Mouse (Mus musculus) kidney, postnatal 0 days (tissue): ENCODE data around the gene Defb36. TPM values are rescaled to one million over a fixed set of nuclear protein-coding genes. Genes with fewer than 3 reads are reported as not detected.

ENCODE experiments used
- ATAC-seq: fragments of 200-750 bp; cut with Nextera tagmentation; replicated peaks from 2 replicates; pipeline ENCODE4 v1.8.0; 2017; ENCODE audit warnings: low read depth, moderate number of reproducible peaks, moderate TSS enrichment, moderate library complexity; ENCODE audit not compliant: low FRiP score
- DNase-seq: peaks from one replicate; pipeline ENCODE4 v3.0.0-alpha.2; 2016; ENCODE audit warnings: low spot score
- H3K27ac ChIP-seq: fragments of 300-500 bp; sonication (generic); 2 replicates; pipeline ENCODE4 v1.5.1; 2014; ENCODE audit warnings: mild to moderate bottlenecking
- H3K27me3 ChIP-seq: fragments of 300-500 bp; sonication (generic); 2 replicates; pipeline ENCODE4 v1.6.1; 2014; ENCODE audit warnings: low read length, mixed read lengths; ENCODE audit not compliant: insufficient read depth
- H3K36me3 ChIP-seq: fragments of 300-500 bp; sonication (generic); 2 replicates; pipeline ENCODE4 v1.6.1; 2014; ENCODE audit warnings: low read length, mixed read lengths; ENCODE audit not compliant: insufficient read depth
- H3K4me1 ChIP-seq: fragments of 300-500 bp; sonication (generic); replicated peaks from 2 replicates; pipeline ENCODE4 v1.6.1; 2014; ENCODE audit warnings: antibody characterized with exemption, low read length, mixed read lengths; ENCODE audit not compliant: insufficient read depth
- H3K4me2 ChIP-seq: fragments of 300-500 bp; sonication (generic); 2 replicates; pipeline ENCODE4 v1.6.1; 2014; ENCODE audit warnings: mild to moderate bottlenecking, low read length, moderate library complexity, mixed read lengths
- H3K4me3 ChIP-seq: fragments of 300-500 bp; sonication (generic); replicated peaks from 2 replicates; pipeline ENCODE4 v1.5.1; 2014; ENCODE audit warnings: low read depth, low read length
- H3K9ac ChIP-seq: fragments of 300-500 bp; sonication (generic); 2 replicates; pipeline ENCODE4 v1.6.1; 2014; ENCODE audit warnings: low read depth, low read length
- H3K9me3 ChIP-seq: fragments of 300-500 bp; sonication (generic); replicated peaks from 2 replicates; pipeline ENCODE4 v1.6.1; 2016; ENCODE audit warnings: low read length, inconsistent platforms, mixed read lengths
- CTCF ChIP-seq: IDR thresholded peaks from 2 replicates; pipeline ENCODE4 v1.5.1; 2016; ENCODE audit warnings: antibody characterized with exemption, low read depth, mild to moderate bottlenecking, moderate library complexity
- WGBS: fragments of 180-500 bp; shearing (Covaris S2); extraction: QIAGEN DNeasy Blood & Tissue Kit; methylation state at CpG from one replicate; pipeline ENCODE4 v1.1.7; 2014; 5-methylcytosine and 5-hydroxymethylcytosine counted together
- polyA plus RNA-seq: library from polyadenylated mRNA; unstranded; fragments of >200 nt; fragmentation: Nextera tagmentation; extraction: Ambion mirVana; gene quantifications from 2 replicates; pipeline ENCODE4 v1.2.1, GENCODE M21; 2015

Gene Defb36
- polyA plus RNA-seq, 1 experiment from 2014 or later: 3.6 TPM

- H3K27me3 ChIP-seq: no peaks in the 10 kb centered on the region
- peaks cover 32% of the 10 kb centered on the region for H3K4me1 ChIP-seq
- TF ChIP-seq CTCF: no peak
- WGBS: 81% methylated on average over 29 of the region's 29 CpGs
- H3K9ac ChIP-seq: no peak overlapping the region
- H3K9me3 ChIP-seq: no peaks in the 10 kb centered on the region
- H3K27ac ChIP-seq: peak overlapping the region; percentile 39; the same call in 1 of the 2 replicates
- no peak for ATAC-seq
- H3K4me2 ChIP-seq: no peak overlapping the region
- no peak for DNase-seq
- no peak overlapping the region for H3K4me3 ChIP-seq
- peaks cover 12% of the 10 kb centered on the region; the same call in 1 of the 2 replicates for H3K36me3 ChIP-seq
Measured at GRCm38 (mm10) chr2:152634311-152634710, 30.2 kb downstream of the Defb36 start.

GRCm38 (mm10) chr2:152636246-152637005, 32.3 kb downstream of the Defb36 start:
- Histone ChIP-seq H3K4me1 (peaks cover 24% of the 10 kb centered on the region), H3K9me3 (no peaks in the 10 kb centered on the region), H3K4me2 (peak overlapping the region; percentile 9; the same call in 1 of the 2 replicates), H3K4me3 (no peak overlapping the region), H3K9ac (0 out of 2 replicates have a peak overlapping the region, but pooled peaks have one; percentile 18), H3K36me3 (peaks cover 7% of the 10 kb centered on the region; the same call in 1 of the 2 replicates), H3K27me3 (no peaks in the 10 kb centered on the region), H3K27ac (peak overlapping the region; percentile 94)
- ATAC-seq (peak; percentile 71), DNase-seq (peak; percentile 94)
- WGBS: 15% methylated on average over 23 of the region's 23 CpGs
- no peak for TF ChIP-seq CTCF

GRCm38 (mm10) chr2:152637006-152637322, 32.8 kb downstream of the Defb36 start:
- 0 out of 2 replicates have a peak overlapping the region, but pooled peaks have one; percentile 18 for H3K9ac ChIP-seq

GRCm38 (mm10) chr2:152637381-152637780, 33.3 kb downstream of the Defb36 start:
- no peak for TF ChIP-seq CTCF
- DNase-seq (no peak), ATAC-seq (no peak)
- peaks cover 7% of the 10 kb centered on the region; the same call in 1 of the 2 replicates for H3K36me3 ChIP-seq
- no peak overlapping the region for H3K4me2 ChIP-seq
- H3K27me3 ChIP-seq: no peaks in the 10 kb centered on the region
- H3K4me1 ChIP-seq: peaks cover 20% of the 10 kb centered on the region
- 38% methylated on average over 4 of the region's 4 CpGs for WGBS
- 0 out of 2 replicates have a peak overlapping the region, but pooled peaks have one; percentile 18 for H3K9ac ChIP-seq
- peak overlapping the region; percentile 94 for H3K27ac ChIP-seq
- H3K9me3 ChIP-seq: no peaks in the 10 kb centered on the region
- H3K4me3 ChIP-seq: no peak overlapping the region

More at GRCm38 (mm10) chr2:152637006-152637322, 32.8 kb downstream of the Defb36 start:
- H3K36me3 ChIP-seq: peaks cover 7% of the 10 kb centered on the region; the same call in 1 of the 2 replicates
- no peak for ATAC-seq
- no peaks in the 10 kb centered on the region for H3K9me3 ChIP-seq
- peak overlapping the region; percentile 94 for H3K27ac ChIP-seq
- no peaks in the 10 kb centered on the region for H3K27me3 ChIP-seq
- no peak overlapping the region; the same call in 1 of the 2 replicates for H3K4me2 ChIP-seq
- 32% methylated on average over 6 of the region's 6 CpGs for WGBS
- DNase-seq: no peak
- no peak for TF ChIP-seq CTCF
- no peak overlapping the region for H3K4me3 ChIP-seq
- H3K4me1 ChIP-seq: peaks cover 24% of the 10 kb centered on the region

GRCm38 (mm10) chr2:152638865-152639264, 34.7 kb downstream of the Defb36 start:
- WGBS: 26% methylated on average over 6 of the region's 6 CpGs
- Histone ChIP-seq H3K4me1 (peaks cover 12% of the 10 kb centered on the region; the same call in 1 of the 2 replicates), H3K36me3 (peaks cover 4% of the 10 kb centered on the region; the same call in 1 of the 2 replicates), H3K9ac (no peak overlapping the region), H3K4me3 (no peak overlapping the region), H3K27ac (peak overlapping the region; percentile 94), H3K27me3 (no peaks in the 10 kb centered on the region), H3K4me2 (no peak overlapping the region), H3K9me3 (no peaks in the 10 kb centered on the region)
- DNase-seq (no peak), ATAC-seq (no peak)
- TF ChIP-seq CTCF: no peak

GRCm38 (mm10) chr2:152639406-152640113, 35.4 kb downstream of the Defb36 start:
- Histone ChIP-seq H3K27me3 (no peaks in the 10 kb centered on the region), H3K36me3 (no peaks in the 10 kb centered on the region), H3K9ac (no peak overlapping the region), H3K27ac (peak overlapping the region; percentile 94), H3K9me3 (no peaks in the 10 kb centered on the region), H3K4me3 (no peak overlapping the region), H3K4me1 (peaks cover 12% of the 10 kb centered on the region; the same call in 1 of the 2 replicates), H3K4me2 (0 out of 2 replicates have a peak overlapping the region, but pooled peaks have one; percentile 13)
- no peak for TF ChIP-seq CTCF
- WGBS: 5% methylated on average over 11 of the region's 11 CpGs
- DNase-seq: peak; percentile 91
- peak; percentile 77 for ATAC-seq
